Mouse (Mus musculus) heart, embryonic 12.5 days (tissue): ENCODE measurements around the gene Olfr1053. TPM values are rescaled to one million over a fixed set of nuclear protein-coding genes. Genes with fewer than 3 reads are reported as not detected.
"Not testable (repeated sequence)": the region's sequence is repeated elsewhere in the genome, so short reads cannot be mapped to it uniquely, and the experiment has no call there.

Experiments used
- ATAC-seq: fragments of 200-750 bp; cut with Nextera tagmentation; 2 replicates; pipeline ENCODE4 v1.8.0; 2017; ENCODE audit warnings: moderate TSS enrichment, moderate library complexity; ENCODE audit not compliant: insufficient number of reproducible peaks, low FRiP score
- H3K27ac ChIP-seq: fragments of 300-500 bp; sonication (generic); 2 replicates; pipeline ENCODE4 v1.5.1; 2016; ENCODE audit warnings: mild to moderate bottlenecking, moderate library complexity; ENCODE audit not compliant: poor library complexity, severe bottlenecking
- H3K27me3 ChIP-seq: fragments of 300-500 bp; sonication (generic); replicated peaks from 2 replicates; pipeline ENCODE4 v1.6.1; 2016; ENCODE audit warnings: mild to moderate bottlenecking, moderate library complexity
- H3K36me3 ChIP-seq: fragments of 300-500 bp; sonication (generic); 2 replicates; pipeline ENCODE4 v1.6.1; 2016; ENCODE audit warnings: mild to moderate bottlenecking, moderate library complexity
- H3K4me1 ChIP-seq: fragments of 300-500 bp; sonication (generic); replicated peaks from 2 replicates; pipeline ENCODE4 v1.6.1; 2016; ENCODE audit warnings: mild to moderate bottlenecking
- H3K4me2 ChIP-seq: fragments of 300-500 bp; sonication (generic); 2 replicates; pipeline ENCODE4 v1.6.1; 2016; ENCODE audit warnings: mild to moderate bottlenecking, moderate library complexity
- H3K4me3 ChIP-seq: fragments of 300-500 bp; sonication (generic); 2 replicates; pipeline ENCODE4 v1.5.1; 2016; ENCODE audit warnings: mild to moderate bottlenecking
- H3K9ac ChIP-seq: fragments of 300-500 bp; sonication (generic); 2 replicates; pipeline ENCODE4 v1.6.1; 2016; ENCODE audit warnings: mild to moderate bottlenecking, moderate library complexity
- H3K9me3 ChIP-seq: fragments of 300-500 bp; sonication (generic); replicated peaks from 2 replicates; pipeline ENCODE4 v1.6.1; 2016; ENCODE audit warnings: mild to moderate bottlenecking, moderate library complexity
- WGBS: fragments of 180-500 bp; shearing (Covaris S2); methylation state at CpG from one replicate; pipeline ENCODE4 v1.1.7; 2016; 5-methylcytosine and 5-hydroxymethylcytosine counted together
- polyA plus RNA-seq: library from polyadenylated mRNA; unstranded; fragments of >200 nt; fragmentation: Nextera tagmentation; extraction: Ambion mirVana; gene quantifications from 2 replicates; pipeline ENCODE4 v1.2.1, GENCODE M21; 2016

Olfr1053 gene
- polyA plus RNA-seq = not detected in 2 replicates

DNA sequence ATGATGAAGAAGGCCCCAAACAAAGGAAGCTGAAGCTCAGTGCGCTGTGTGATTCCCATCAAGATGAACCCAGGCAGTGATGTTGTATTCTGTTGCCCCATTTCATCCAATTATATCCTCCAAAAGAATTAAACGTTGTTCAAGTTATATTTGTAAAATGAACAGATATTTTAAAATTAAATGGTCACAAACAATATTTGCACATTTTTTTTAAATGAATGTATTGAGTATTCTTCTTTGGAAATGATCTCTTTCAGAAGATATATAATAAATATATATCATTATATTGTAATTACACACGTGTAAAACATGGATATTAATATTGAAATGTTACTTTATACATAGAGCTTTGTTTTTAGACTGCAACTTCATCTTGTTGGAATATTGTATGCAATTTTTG, at the start of gene Olfr1053:
Olfr1053 (minus strand) TSS at position 101 of the 400 bp plus-strand sequence.
- Histone ChIP-seq H3K9me3 (no peaks in the 10 kb centered on the region), H3K27me3 (no peaks in the 10 kb centered on the region), H3K27ac (no peak within 1 kb of the TSS), H3K4me2 (no peak within 1 kb of the TSS), H3K4me3 (no peak within 1 kb of the TSS), H3K4me1 (no peaks in the 10 kb centered on the region), H3K9ac (no peak within 1 kb of the TSS), H3K36me3 (no peaks in the 10 kb centered on the region)
- 54% methylated on average over 3 of the region's 3 CpGs for WGBS
- ATAC-seq = no peak

DNA sequence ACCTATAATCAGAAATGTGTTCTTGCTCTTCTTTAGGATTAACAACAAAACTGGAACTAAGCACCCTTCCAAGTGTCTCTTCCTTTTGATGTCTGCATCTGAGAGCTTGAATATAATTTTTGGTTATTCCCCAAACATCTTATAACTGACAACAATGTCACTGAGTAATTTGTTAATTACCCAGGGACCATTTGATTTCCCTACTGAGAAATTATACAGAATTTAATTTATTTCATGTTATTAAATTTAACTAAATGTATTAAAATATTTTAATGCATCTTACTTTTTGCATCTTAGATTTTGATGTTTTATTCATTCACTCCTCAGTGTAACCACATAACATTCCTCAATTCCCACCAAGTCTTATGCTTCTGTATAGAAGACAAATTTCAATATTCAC, 47.3 kb upstream of the Olfr1053 start, which contains the start of gene Olfr1056:
Olfr1056 (minus strand) TSS at position 101 of the 400 bp plus-strand sequence.
- Histone ChIP-seq H3K27ac (no peak within 1 kb of the TSS), H3K36me3 (no peaks in the 10 kb centered on the region), H3K4me1 (no peaks in the 10 kb centered on the region), H3K4me3 (no peak within 1 kb of the TSS), H3K9ac (no peak within 1 kb of the TSS), H3K4me2 (no peak within 1 kb of the TSS), H3K27me3 (no peaks in the 10 kb centered on the region), H3K9me3 (no peaks in the 10 kb centered on the region)
- ATAC-seq = no peak

DNA sequence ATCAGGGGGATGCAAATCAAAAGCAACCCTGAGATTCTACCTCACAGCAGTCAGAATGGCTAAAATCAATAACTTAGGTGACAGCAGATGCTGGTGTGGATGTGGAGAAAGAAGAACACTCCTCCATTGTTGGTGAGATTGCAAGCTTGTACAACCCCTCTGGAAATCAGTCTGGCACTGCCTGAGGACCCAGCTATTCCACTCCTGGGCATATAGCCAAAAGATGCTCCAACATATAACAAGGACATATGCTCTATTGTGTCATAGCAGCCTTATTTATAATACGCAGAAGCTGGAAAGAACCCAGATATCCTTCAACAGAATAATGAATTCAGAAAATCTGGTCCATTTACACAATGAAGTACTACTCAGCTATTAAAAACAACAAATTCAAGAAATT, 36.7 kb upstream of the Olfr1053 start:
- not testable (repeated sequence) for H3K27me3 ChIP-seq, H3K9ac ChIP-seq, H3K9me3 ChIP-seq, H3K36me3 ChIP-seq, H3K27ac ChIP-seq, ATAC-seq, H3K4me1 ChIP-seq, H3K4me2 ChIP-seq, H3K4me3 ChIP-seq
- 93% methylated on average over 1 of the region's 1 CpGs for WGBS

DNA sequence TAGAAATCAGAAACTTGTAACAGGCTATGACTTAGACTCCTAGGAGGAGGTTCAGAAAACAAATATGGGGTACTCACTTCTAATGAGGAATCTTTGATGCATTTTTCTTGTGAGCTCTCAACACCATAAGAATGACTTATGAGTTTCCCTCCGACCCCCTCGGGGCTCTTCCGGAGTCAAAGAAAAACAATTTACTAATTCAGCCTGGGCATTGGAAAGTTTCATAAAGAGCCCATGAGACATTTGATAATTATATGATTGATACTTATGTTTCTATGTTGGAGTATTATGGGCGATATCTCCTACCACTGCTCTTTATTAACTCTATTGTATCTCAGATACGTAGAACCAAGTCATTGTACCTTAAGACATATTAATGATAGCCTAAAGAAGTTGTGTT, 35.1 kb upstream of the Olfr1053 start, which contains the start of gene Olfr1055:
Olfr1055 (minus strand) TSS at position 101 of the 400 bp plus-strand sequence.
- Histone ChIP-seq H3K4me2 (no peak within 1 kb of the TSS), H3K27me3 (no peaks in the 10 kb centered on the region), H3K9me3 (no peaks in the 10 kb centered on the region), H3K4me1 (no peaks in the 10 kb centered on the region), H3K27ac (no peak within 1 kb of the TSS), H3K9ac (no peak within 1 kb of the TSS), H3K36me3 (no peaks in the 10 kb centered on the region), H3K4me3 (no peak within 1 kb of the TSS)
- no peak for ATAC-seq
- whole genome bisulfite sequencing = 88% methylated on average over 5 of the region's 5 CpGs

DNA sequence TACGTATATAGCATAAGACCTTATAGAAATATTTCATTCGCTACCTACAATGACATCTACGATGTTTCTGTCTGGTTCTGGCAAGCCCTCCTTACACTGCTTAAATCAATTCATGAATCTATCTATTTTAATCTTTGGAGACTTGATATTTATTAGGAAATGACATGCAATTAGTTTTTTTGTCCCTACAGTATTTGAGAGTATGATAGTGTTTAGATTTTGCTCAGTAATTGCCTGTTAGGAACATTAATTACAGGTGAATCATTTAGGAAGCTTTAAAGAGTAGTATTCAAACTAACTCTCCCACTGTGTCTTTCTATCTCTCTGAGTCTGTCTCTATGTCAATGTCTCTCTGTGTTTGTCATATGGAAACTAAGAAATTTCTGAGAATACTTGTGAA, 20.2 kb upstream of the Olfr1053 start, which contains the start of gene Olfr1054:
Olfr1054 (minus strand) TSS at position 101 of the 400 bp plus-strand sequence.
- WGBS = 82% methylated on average over 3 of the region's 3 CpGs
- H3K9me3 ChIP-seq = no peaks in the 10 kb centered on the region

DNA sequence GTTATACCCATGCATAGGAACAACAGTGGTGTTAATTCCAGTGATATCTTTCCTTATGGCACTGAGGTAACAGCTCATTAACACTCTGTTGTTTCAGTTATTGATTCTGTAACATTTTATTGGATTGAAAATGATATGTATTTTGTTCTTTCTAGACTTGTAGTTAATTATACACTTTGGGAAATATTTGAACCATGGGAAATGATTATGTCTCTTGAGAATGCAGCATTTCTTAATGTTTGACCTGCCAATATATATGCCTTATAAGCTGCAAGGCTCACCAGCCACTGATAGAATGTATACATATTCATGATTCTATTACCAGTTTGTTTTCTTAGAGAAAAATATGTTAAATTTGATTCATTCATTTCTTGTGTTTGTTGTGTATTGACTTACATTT, 22.9 kb downstream of the Olfr1053 start, which contains the start of gene Olfr1052:
Olfr1052 (plus strand) TSS at position 301 of the 400 bp plus-strand sequence.
- ATAC-seq = no peak
- peaks cover 2% of the 10 kb centered on the region; the same call in 1 of the 2 replicates for H3K9me3 ChIP-seq

More for the DNA sequence above, 20.2 kb upstream of the Olfr1053 start, which contains the start of gene Olfr1054:
- no peak within 1 kb of the TSS for H3K27ac ChIP-seq
- H3K4me2 ChIP-seq = no peak within 1 kb of the TSS
- no peak within 1 kb of the TSS for H3K4me3 ChIP-seq
- ATAC-seq = no peak
- H3K9ac ChIP-seq = no peak within 1 kb of the TSS
- H3K36me3 ChIP-seq = no peaks in the 10 kb centered on the region
- H3K4me1 ChIP-seq = no peaks in the 10 kb centered on the region
- H3K27me3 ChIP-seq = no peaks in the 10 kb centered on the region

DNA sequence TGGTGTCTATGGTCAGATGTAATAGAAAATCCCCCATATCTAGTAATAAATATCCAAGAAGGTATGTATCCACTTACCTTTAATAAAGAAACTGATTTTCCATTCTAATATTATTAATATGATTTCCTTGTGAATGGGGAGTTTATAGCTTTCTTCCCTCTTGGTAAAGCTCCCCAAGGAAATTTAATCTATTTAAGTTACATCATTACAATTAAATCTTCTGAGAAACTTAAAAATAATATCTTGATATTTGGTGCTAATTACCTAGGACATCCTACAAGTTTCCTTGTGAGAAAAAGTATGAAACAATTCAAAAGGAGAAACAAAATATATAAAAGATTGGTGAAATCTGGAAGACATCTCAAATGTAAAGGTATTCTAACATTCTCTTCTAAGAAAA, 36.1 kb downstream of the Olfr1053 start, which contains the start of gene Olfr1051:
Olfr1051 (minus strand) TSS at position 101 of the 400 bp plus-strand sequence.
- H3K27me3 ChIP-seq, ATAC-seq, H3K4me2 ChIP-seq, H3K9ac ChIP-seq, H3K36me3 ChIP-seq, H3K27ac ChIP-seq, H3K4me3 ChIP-seq, H3K9me3 ChIP-seq, H3K4me1 ChIP-seq: not testable (repeated sequence)

More for the DNA sequence above, 22.9 kb downstream of the Olfr1053 start, which contains the start of gene Olfr1052:
- Histone ChIP-seq H3K4me2 (no peak within 1 kb of the TSS), H3K9ac (no peak within 1 kb of the TSS), H3K27ac (no peak within 1 kb of the TSS), H3K27me3 (no peaks in the 10 kb centered on the region), H3K4me3 (no peak within 1 kb of the TSS), H3K36me3 (no peaks in the 10 kb centered on the region), H3K4me1 (no peaks in the 10 kb centered on the region)

Other genes with a start within 250 kb of the Olfr1053 start
- not detected in 2 replicates for gene Olfr1036, start 241.3 kb downstream of the Olfr1053 start, polyA plus RNA-seq
- gene Olfr1037, start 227.9 kb downstream of the Olfr1053 start, polyA plus RNA-seq = not detected in 2 replicates
- not detected in 2 replicates for gene Olfr1039, start 179.4 kb downstream of the Olfr1053 start, polyA plus RNA-seq
- gene Olfr1040, start 168.6 kb downstream of the Olfr1053 start, polyA plus RNA-seq = not detected in 2 replicates
- gene Olfr1042, start 153.4 kb downstream of the Olfr1053 start, polyA plus RNA-seq = not detected in 2 replicates
- gene Olfr1043, start 147.8 kb downstream of the Olfr1053 start, polyA plus RNA-seq = not detected in 2 replicates
- not detected in 2 replicates for gene Olfr1044, start 137.5 kb downstream of the Olfr1053 start, polyA plus RNA-seq
- gene Olfr52, start 129.6 kb downstream of the Olfr1053 start, polyA plus RNA-seq = not detected in 2 replicates
- not detected in 2 replicates for gene Olfr1045, start 112.3 kb downstream of the Olfr1053 start, polyA plus RNA-seq
- gene Olfr1046, start 96.0 kb downstream of the Olfr1053 start, polyA plus RNA-seq = not detected in 2 replicates
- not detected in 2 replicates for gene Olfr1047, start 83.9 kb downstream of the Olfr1053 start, polyA plus RNA-seq
- not detected in 2 replicates for gene Olfr1048, start 75.0 kb downstream of the Olfr1053 start, polyA plus RNA-seq
- gene Olfr1049, start 57.0 kb downstream of the Olfr1053 start, polyA plus RNA-seq = not detected in 2 replicates
- not detected in 2 replicates for gene Olfr1051, start 36.2 kb downstream of the Olfr1053 start, polyA plus RNA-seq
- gene Olfr1052, start 22.8 kb downstream of the Olfr1053 start, polyA plus RNA-seq = not detected in 2 replicates
- not detected in 2 replicates for gene Olfr1054, start 20.1 kb upstream of the Olfr1053 start, polyA plus RNA-seq
- gene Olfr1055, start 35.0 kb upstream of the Olfr1053 start, polyA plus RNA-seq = not detected in 2 replicates
- gene Olfr1056, start 47.2 kb upstream of the Olfr1053 start, polyA plus RNA-seq = not detected in 2 replicates
- not detected in 2 replicates for gene Olfr1057, start 63.1 kb upstream of the Olfr1053 start, polyA plus RNA-seq
- not detected in 2 replicates for gene Olfr1058, start 73.3 kb upstream of the Olfr1053 start, polyA plus RNA-seq
- not detected in 2 replicates for gene Olfr1061, start 98.8 kb upstream of the Olfr1053 start, polyA plus RNA-seq
- not detected in 2 replicates for gene Olfr1062, start 111.5 kb upstream of the Olfr1053 start, polyA plus RNA-seq
- not detected in 2 replicates for gene Olfr1065, start 135.3 kb upstream of the Olfr1053 start, polyA plus RNA-seq
- gene Olfr1066, start 141.0 kb upstream of the Olfr1053 start, polyA plus RNA-seq = not detected in 2 replicates
- not detected in 2 replicates for gene Olfr228, start 172.1 kb upstream of the Olfr1053 start, polyA plus RNA-seq
- not detected in 2 replicates for gene Olfr1076, start 193.2 kb upstream of the Olfr1053 start, polyA plus RNA-seq
- gene Olfr1079, start 227.2 kb upstream of the Olfr1053 start, polyA plus RNA-seq = not detected in 2 replicates
- gene Olfr1080, start 243.0 kb upstream of the Olfr1053 start, polyA plus RNA-seq = not detected in 2 replicates